9 mouse cellular contexts compared by ENCODE assay signal in the genomic region with DNA sequence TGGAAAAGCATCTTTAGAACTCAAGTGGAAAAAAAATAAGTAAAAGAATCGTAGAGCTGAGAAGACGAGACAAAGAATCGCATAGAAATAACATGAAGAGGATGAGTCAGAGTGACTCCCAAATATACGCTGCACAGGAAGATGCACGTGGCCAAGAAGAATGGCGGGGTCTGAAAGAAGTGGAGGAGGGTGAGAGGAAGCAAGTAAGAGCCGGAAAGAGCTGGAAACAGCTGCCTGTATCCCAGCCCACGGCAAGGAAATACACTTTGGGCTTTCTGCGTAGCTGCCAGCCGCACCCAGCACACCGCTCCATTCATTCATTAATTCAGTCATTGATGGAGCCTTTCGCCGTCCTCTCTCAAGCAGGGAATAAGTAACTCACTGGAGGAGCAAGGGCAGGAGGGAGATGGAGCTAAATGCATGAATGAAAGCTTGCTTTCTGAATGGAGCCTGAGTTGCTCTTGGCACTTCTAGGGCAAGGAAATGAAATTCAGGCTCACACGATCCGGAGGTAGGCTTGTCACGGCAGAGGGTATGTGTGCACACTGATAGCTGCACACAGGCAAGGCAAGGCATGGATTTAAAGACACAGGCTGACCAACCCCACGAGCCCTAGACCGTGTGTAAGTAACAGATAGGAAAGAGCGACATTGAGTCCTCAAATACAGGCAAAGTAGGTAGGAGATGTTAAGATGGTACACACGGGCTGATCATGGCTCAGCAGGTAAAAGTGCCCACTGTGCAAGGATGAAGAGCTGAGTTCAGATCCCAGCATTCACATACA.
DNase-seq lines count a peak whose midpoint lies in the region; ATAC-seq lines count a peak whose summit lies in the region.
"Had no signal": no experiment of that assay in that cellular context is flagged by ENCODE, and none has a peak within 500 bp of the region (broad histone marks: within the 10 kb centered on the region; RNA-seq: fewer than 3 reads in every experiment).

No protein-coding gene starts in this region.

- H3K9ac ChIP-seq in hindbrain, embryonic 13.5 days = no peak overlapping the region
- H3K9ac ChIP-seq in hindbrain, embryonic 12.5 days = no peak overlapping the region
- H3K9ac ChIP-seq in neural tube, embryonic 15.5 days (replicated peaks) = no peak overlapping the region

- peaks cover 6% of the 10 kb centered on the region for H3K9me3 ChIP-seq in hindbrain, embryonic 13.5 days
- 0 out of 2 replicates have a peak, but pooled peaks cover 5% of the 10 kb centered on the region for H3K9me3 ChIP-seq in hindbrain, embryonic 12.5 days (replicated peaks)
- H3K9me3 ChIP-seq in neural tube, embryonic 15.5 days (replicated peaks) = no peaks in the 10 kb centered on the region

- DNase-seq in neural tube, embryonic 10.5 days (ENCODE audit: extremely low spot score, low spot score) = no peak
- peak; percentile 50 to 86 for DNase-seq in left cerebral cortex, postnatal 25 days (ENCODE audit: low spot score in 2 of 2)
- peak; percentile 68 for DNase-seq in telencephalon, adult 2 months (ENCODE audit: low read depth, low spot score)
- DNase-seq in thymus, postnatal 10 days (ENCODE audit: low spot score in 2 of 2) = no peak
- DNase-seq: heart, postnatal 10 days; lung, adult 2 months had no signal

- H3K27ac ChIP-seq in hindbrain, embryonic 13.5 days = peak overlapping the region; percentile 35; the same call in 1 of the 2 replicates
- no peak overlapping the region for H3K27ac ChIP-seq in hindbrain, embryonic 12.5 days
- peak overlapping the region; percentile 41; the same call in 1 of the 2 replicates for H3K27ac ChIP-seq in neural tube, embryonic 15.5 days (replicated peaks)

- peaks cover 23% of the 10 kb centered on the region for H3K36me3 ChIP-seq in hindbrain, embryonic 13.5 days
- peaks cover 4% of the 10 kb centered on the region; the same call in 1 of the 2 replicates for H3K36me3 ChIP-seq in hindbrain, embryonic 12.5 days
- H3K36me3 ChIP-seq in neural tube, embryonic 15.5 days = 0 out of 2 replicates have a peak, but pooled peaks cover 4% of the 10 kb centered on the region

- intact Hi-C loops in left cerebral cortex, postnatal 25 days (cut with DNase I) = no loop called here

- H3K27me3 ChIP-seq in hindbrain, embryonic 13.5 days = no peaks in the 10 kb centered on the region
- H3K27me3 ChIP-seq in hindbrain, embryonic 12.5 days = no peaks in the 10 kb centered on the region
- H3K27me3 ChIP-seq in neural tube, embryonic 15.5 days (replicated peaks) = no peaks in the 10 kb centered on the region

- no peak for ATAC-seq in hindbrain, embryonic 13.5 days (ENCODE audit: low FRiP score)
- ATAC-seq in hindbrain, embryonic 12.5 days (ENCODE audit: low FRiP score) = no peak
- no peak for ATAC-seq in neural tube, embryonic 15.5 days (ENCODE audit: low FRiP score)

- H3K4me3 ChIP-seq in hindbrain, embryonic 13.5 days = no peak overlapping the region
- H3K4me3 ChIP-seq in hindbrain, embryonic 12.5 days = no peak overlapping the region
- no peak overlapping the region for H3K4me3 ChIP-seq in neural tube, embryonic 15.5 days (replicated peaks)

- WGBS in hindbrain, embryonic 13.5 days = 77% methylated on average over 20 of the region's 20 CpGs
- whole genome bisulfite sequencing in hindbrain, embryonic 12.5 days = 84% methylated on average over 20 of the region's 20 CpGs
- 79% methylated on average over 20 of the region's 20 CpGs for WGBS in neural tube, embryonic 15.5 days

- H3K4me2 ChIP-seq in hindbrain, embryonic 13.5 days = no peak overlapping the region; the same call in 1 of the 2 replicates
- no peak overlapping the region for H3K4me2 ChIP-seq in hindbrain, embryonic 12.5 days (replicated peaks)
- 0 out of 2 replicates have a peak overlapping the region, but pooled peaks have one; percentile 1 for H3K4me2 ChIP-seq in neural tube, embryonic 15.5 days

- H3K4me1 ChIP-seq in hindbrain, embryonic 13.5 days (replicated peaks) = peaks cover 7% of the 10 kb centered on the region
- H3K4me1 ChIP-seq in hindbrain, embryonic 12.5 days = peaks cover 4% of the 10 kb centered on the region; the same call in 1 of the 2 replicates
- H3K4me1 ChIP-seq in neural tube, embryonic 15.5 days = no peaks in the 10 kb centered on the region; the same call in 1 of the 2 replicates

Comparison
In these comparisons a context has a peak if more than half of its experiments do, and no peak if none do; other contexts are left out.
1. DNase-seq: peak in left cerebral cortex, postnatal 25 days (2 of 2) and telencephalon, adult 2 months (single experiment); none in neural tube, embryonic 10.5 days (single experiment) and thymus, postnatal 10 days (0 of 2).